Mouse (Mus musculus): ENCODE measurements around the gene Ano6. TPM values are rescaled to one million over a fixed set of nuclear protein-coding genes. Genes with fewer than 3 reads are reported as not detected.

The Ano6 gene
- total and polyA plus RNA-seq, 3 experiments = 14.9 to 27.0 (median 18.4) TPM

DNA sequence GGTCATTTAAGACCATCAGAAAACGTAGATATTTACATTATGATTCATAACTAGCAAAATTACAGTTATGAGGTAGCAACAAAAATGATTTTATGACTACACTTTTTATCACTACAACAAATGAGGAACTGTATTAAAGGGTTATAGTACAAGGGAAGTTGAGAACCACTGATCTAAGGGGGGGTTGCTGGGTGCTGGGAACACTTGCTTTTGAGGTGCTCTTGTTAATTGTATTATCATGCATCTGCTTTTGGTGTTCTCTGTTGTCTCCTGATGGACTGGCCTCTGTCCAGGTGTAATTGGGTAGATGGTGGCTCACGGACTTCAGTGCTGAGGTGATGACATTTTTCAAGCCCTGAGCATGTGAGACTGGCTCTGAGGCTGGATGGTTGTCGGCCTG is 130.4 kb downstream of the Ano6 start:
- H3K9me3 ChIP-seq (replicated peaks; ENCODE audit: low read length) = no peaks in the 10 kb centered on the region
- no peaks in the 10 kb centered on the region; the same call in 1 of the 2 replicates for H3K79me2 ChIP-seq (replicated peaks; ENCODE audit: control insufficient read depth, extremely low read depth, insufficient read depth, poor library complexity, severe bottlenecking)
- H3K9ac ChIP-seq (ENCODE audit: insufficient read depth, low read depth) = no peak overlapping the region
- no peak for DNase-seq (ENCODE audit: extremely low read depth)
- no peaks in the 10 kb centered on the region for H3K27me3 ChIP-seq (replicated peaks)
- no peak overlapping the region for H3K4me2 ChIP-seq (ENCODE audit: insufficient read depth, low read depth, poor library complexity, severe bottlenecking)
- peaks cover 0 to 3% of the 10 kb centered on the region in 2 experiments; a peak in 1 of 4 replicates for H3K4me1 ChIP-seq (ENCODE audit: control insufficient read depth in 1 of 2, insufficient read depth in 2 of 2)
- no peak for TF ChIP-seq E2F4 (IDR thresholded peaks at IDR 0.05; ENCODE audit: insufficient replicate concordance, low read depth, low read length)
- TF ChIP-seq HCFC1 (IDR thresholded peaks at IDR 0.05; ENCODE audit: low read depth, low read length) = no peak
- no peak for TF ChIP-seq JUN (IDR thresholded peaks at IDR 0.05; ENCODE audit: insufficient read depth, low read depth, low read length)
- TF ChIP-seq MAX (IDR thresholded peaks at IDR 0.05; ENCODE audit: low read length) = no peak
- no peak for TF ChIP-seq ETS1 (conservative IDR thresholded peaks at IDR 0.05; ENCODE audit: low read depth, low read length)
- TF ChIP-seq TBP (conservative IDR thresholded peaks at IDR 0.05; ENCODE audit: low read depth, low read length) = no peak
- TF ChIP-seq CHD1 (IDR thresholded peaks at IDR 0.05; ENCODE audit: low read depth, low read length) = no peak
- TF ChIP-seq USF2 (conservative IDR thresholded peaks at IDR 0.05; ENCODE audit: low read depth, low read length) = no peak
- no peak for TF ChIP-seq MAZ (IDR thresholded peaks at IDR 0.05; ENCODE audit: low read depth, low read length)
- TF ChIP-seq KAT2A (IDR thresholded peaks at IDR 0.05; ENCODE audit: insufficient replicate concordance, low read length) = no peak
- TF ChIP-seq TCF12 (IDR thresholded peaks at IDR 0.05; ENCODE audit: low read depth, low read length) = no peak
- no peak for TF ChIP-seq IRF4 (IDR thresholded peaks at IDR 0.05; ENCODE audit: low read depth, low read length)
- TF ChIP-seq MYC (IDR thresholded peaks at IDR 0.05; ENCODE audit: low read depth, low read length) = no peak
- no peak for TF ChIP-seq CTCF (conservative IDR thresholded peaks at IDR 0.05 in 1 of 2, IDR thresholded peaks at IDR 0.05 in 1 of 2; ENCODE audit: low read depth in 2 of 2, low read length in 2 of 2)
- in situ Hi-C loops (cut with MboI; ENCODE audit: low pct_ligation_motif_present, low pct_unique_long_range_greater_than_20kb, low sequenced_read_pairs) (no loop called here), dilution Hi-C loops (cut with MboI; ENCODE audit: extremely low pct_ligation_motif_present, extremely low pct_unique_long_range_greater_than_20kb, low sequenced_read_pairs) (no loop called here)
- H3K36me3 ChIP-seq (replicated peaks in 1 of 2; ENCODE audit: control insufficient read depth in 1 of 2, insufficient read depth in 1 of 2, low read length in 1 of 2) = peaks cover 25 to 83% of the 10 kb centered on the region in 2 experiments
- no peak overlapping the region for H3K4me3 ChIP-seq (replicated peaks in 1 of 3; ENCODE audit: low read depth in 2 of 3, low read length in 2 of 3, poor library complexity in 1 of 3)
- H3K27ac ChIP-seq (ENCODE audit: insufficient read depth, low read depth) = no peak overlapping the region

DNA sequence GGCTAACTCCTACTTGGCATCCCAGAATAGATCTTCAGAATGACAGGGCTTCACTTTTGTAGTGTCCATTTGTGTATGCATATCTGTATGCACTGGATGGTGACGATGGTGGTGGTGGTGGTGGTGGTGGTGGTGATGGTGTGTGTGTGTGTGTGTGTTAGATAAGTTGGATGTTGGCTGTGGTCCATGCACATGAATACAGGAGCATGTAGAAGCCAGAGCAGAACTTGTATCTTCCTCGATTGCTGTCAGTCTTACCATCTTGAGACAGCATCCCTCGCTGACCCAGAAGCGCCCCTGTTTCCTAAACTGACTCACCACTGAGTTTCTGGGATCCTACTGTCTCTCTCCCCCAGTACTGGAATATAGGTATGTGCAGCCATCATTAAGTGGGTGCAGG is 131.0 kb downstream of the Ano6 start:
- DNase-seq (ENCODE audit: extremely low read depth) = no peak
- dilution Hi-C loops (cut with MboI; ENCODE audit: extremely low pct_ligation_motif_present, extremely low pct_unique_long_range_greater_than_20kb, low sequenced_read_pairs) = no loop called here
- in situ Hi-C loops (cut with MboI; ENCODE audit: low pct_ligation_motif_present, low pct_unique_long_range_greater_than_20kb, low sequenced_read_pairs) = no loop called here
- no peak overlapping the region for H3K4me2 ChIP-seq (ENCODE audit: insufficient read depth, low read depth, poor library complexity, severe bottlenecking)
- peaks cover 20 to 79% of the 10 kb centered on the region in 2 experiments for H3K36me3 ChIP-seq (replicated peaks in 1 of 2; ENCODE audit: control insufficient read depth in 1 of 2, insufficient read depth in 1 of 2, low read length in 1 of 2)
- no peaks in the 10 kb centered on the region; the same call in 1 of the 2 replicates for H3K79me2 ChIP-seq (replicated peaks; ENCODE audit: control insufficient read depth, extremely low read depth, insufficient read depth, poor library complexity, severe bottlenecking)
- no peak overlapping the region for H3K9ac ChIP-seq (ENCODE audit: insufficient read depth, low read depth)
- H3K27ac ChIP-seq (ENCODE audit: insufficient read depth, low read depth) = no peak overlapping the region
- TF ChIP-seq NELFE (IDR thresholded peaks at IDR 0.05; ENCODE audit: low read depth, low read length) = no peak
- no peak for TF ChIP-seq KAT2A (IDR thresholded peaks at IDR 0.05; ENCODE audit: insufficient replicate concordance, low read length)
- TF ChIP-seq MAFK (IDR thresholded peaks at IDR 0.05; ENCODE audit: insufficient replicate concordance, low read length) = no peak
- no peak for TF ChIP-seq HCFC1 (IDR thresholded peaks at IDR 0.05; ENCODE audit: low read depth, low read length)
- no peaks in the 10 kb centered on the region for H3K27me3 ChIP-seq (replicated peaks)
- H3K4me1 ChIP-seq (ENCODE audit: control insufficient read depth in 1 of 2, insufficient read depth in 2 of 2) = peaks cover 0 to 3% of the 10 kb centered on the region in 2 experiments; a peak in 1 of 4 replicates
- H3K9me3 ChIP-seq (replicated peaks; ENCODE audit: low read length) = no peaks in the 10 kb centered on the region
- H3K4me3 ChIP-seq (replicated peaks in 1 of 3; ENCODE audit: low read depth in 2 of 3, low read length in 2 of 3, poor library complexity in 1 of 3) = no peak overlapping the region

All from CH12.LX (cell line).